Mouse (Mus musculus) induced T-regulatory cell, adult 2 months (primary cell): Measurements from ENCODE around the gene Chrdl1.

Source experiments
- DNase-seq: peaks from one replicate; pipeline ENCODE4 v3.0.0-alpha.2; 2012; ENCODE audit warnings: low read depth

Gene Chrdl1

GRCm38 (mm10) chrX:143393791-143394369 is at the start of gene Chrdl1:
Gene Chrdl1 (minus strand): TSS chrX:143394262.
- no peak for DNase-seq

DNA sequence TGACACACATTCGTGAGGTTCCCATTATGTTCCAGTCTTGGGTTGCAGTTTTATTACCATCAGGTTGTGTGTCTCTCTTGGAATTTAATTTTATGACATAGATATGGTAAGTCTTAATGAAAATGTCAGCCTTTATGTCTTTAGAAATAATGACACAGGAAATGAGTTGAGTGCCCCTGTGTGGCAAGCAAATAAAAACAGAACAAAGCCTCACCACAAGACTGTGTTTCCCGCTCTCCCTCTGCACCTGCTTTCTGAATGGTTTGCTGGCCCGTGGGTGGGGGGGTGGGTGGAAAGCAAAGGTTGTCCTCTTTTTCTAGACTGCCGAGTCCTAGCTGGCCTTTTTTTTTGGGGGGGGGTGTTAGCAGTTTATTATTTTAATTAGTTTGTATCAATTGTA is 48.6 kb upstream of the Chrdl1 start:
- DNase-seq, result no peak

- DNase-seq, result no peak
Measured at GRCm38 (mm10) chrX:143404601-143405000, 10.5 kb upstream of the Chrdl1 start.

- DNase-seq, result no peak
Measured at GRCm38 (mm10) chrX:143366256-143366959, 27.7 kb downstream of the Chrdl1 start.

DNA sequence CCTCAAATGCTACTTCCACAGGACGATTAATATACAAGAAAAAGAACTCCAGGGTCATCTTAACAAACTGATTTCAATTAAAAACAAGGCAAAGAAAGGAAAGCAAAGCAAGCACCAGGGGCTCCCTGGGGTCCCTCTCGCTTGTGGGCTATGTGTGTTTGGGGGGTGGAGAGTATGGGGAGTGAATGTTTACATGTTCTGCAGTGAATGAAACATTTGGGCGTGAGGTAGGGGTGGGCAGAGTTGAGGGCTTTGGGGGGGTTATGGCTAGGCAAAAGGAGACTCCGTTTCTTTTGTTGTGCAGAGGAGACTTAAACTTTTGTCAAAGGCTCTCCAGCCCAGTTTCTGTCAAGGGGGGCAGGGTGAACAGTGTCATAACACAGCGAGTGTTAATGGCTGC is 46.8 kb downstream of the Chrdl1 start:
- no peak for DNase-seq

DNA sequence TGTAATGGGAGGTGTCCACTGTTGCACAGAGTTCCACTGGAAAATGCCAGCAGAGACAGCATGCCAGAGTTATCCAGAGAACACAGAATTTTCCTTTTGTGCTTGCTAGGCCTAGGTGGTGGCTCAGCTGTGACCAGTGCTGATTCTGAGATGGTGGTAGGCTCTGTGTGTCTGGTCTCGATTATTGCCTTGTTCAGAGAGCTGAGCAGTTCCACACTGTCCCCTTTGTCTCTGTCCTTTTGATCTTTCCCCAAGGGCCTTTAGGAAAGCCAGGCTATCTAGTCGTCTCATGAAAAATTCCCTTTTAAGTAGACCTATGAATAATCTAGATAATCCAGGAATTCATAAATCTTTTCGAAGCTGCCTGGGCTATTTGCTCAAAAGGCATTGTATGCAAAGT is 47.3 kb downstream of the Chrdl1 start:
- no peak for DNase-seq

DNA sequence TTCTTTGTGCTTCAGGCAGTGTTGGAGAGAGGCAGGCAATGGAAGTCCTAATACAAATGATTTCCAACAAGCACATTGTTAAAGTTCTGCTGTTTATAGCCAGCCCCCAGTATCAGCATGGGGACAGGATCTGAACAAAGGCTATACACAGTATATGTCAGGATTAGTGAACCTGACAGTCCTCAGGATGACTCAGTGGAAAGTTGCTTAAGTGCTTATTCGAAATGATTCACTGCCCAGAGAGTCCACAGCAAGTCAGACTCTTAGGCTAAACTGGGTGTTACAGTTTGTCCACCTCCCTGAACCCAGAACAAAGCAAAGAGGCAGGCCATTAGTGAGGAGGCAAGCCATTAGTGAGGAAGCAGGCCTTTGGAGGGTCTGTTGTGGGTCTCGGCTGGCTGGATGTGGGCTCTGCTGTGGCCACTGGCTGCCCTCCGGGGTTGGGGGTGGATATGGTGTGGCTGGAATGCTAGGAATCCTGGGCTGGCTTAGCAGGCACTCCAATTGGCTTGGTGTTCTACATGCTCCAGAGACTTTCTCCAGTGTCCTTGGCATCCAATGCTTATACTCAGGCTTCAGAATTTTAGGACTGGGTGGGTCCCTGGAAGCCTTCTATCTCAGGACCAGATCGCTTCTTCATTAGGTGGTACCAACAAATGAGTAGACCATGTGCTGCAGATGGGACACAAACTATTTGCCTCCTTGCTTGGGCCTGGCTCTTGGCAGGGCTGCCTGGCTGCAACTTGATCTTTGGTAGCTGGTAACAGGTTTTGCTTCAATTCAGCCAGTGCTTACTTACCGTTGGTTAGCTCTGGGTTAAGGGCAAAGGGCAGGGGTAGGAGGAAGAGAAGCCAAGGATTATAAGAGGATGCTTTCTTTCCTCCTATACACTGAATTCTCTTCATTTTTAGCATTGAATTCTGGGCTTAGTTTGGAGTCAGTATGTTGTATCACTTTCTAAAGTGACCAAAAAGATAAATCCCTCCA is 49.3 kb downstream of the Chrdl1 start:
- DNase-seq, result no peak

DNA sequence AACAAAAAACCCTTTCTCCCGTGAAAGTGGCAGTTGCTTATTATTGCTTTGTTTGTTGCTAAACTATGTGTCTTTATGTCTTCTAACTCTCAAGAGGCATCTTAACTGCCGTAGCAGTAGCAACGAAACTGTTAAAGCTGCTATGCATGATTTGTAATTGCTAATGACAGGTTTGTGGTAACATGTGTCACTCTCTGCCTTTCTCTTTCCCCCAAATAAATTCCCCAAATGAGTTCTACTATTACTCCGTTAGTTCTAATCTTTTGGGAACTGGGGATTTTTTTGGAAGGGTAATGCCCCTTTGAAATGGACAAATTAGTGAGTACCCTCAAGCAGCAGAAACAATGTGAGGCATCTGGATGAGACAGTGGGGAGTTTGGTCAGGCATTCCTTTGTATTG is 55.9 kb downstream of the Chrdl1 start:
- no peak for DNase-seq

DNA sequence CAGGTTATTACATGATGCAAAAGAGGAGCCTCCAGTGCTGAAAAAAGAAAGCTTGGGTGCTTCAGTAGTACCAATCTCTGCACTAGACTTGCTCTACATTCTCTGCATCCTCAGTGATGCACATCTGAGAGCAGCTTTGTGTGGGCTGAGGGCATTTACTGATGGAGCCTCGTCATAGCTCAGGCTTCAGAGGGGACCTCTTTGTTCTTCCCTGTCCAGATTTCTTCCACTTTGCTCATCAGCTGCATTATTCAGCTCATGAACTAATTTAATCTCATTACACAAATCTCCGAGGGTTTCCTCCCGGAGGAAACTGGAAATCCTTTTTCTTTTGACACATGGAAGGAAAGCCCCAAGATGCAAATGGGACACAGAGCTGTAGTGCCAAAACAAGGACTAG is 56.5 kb downstream of the Chrdl1 start:
- DNase-seq, result no peak

- DNase-seq, result no peak
Measured at GRCm38 (mm10) chrX:143336661-143337060, 57.4 kb downstream of the Chrdl1 start.

GRCm38 (mm10) chrX:143335846-143336245 is 58.2 kb downstream of the Chrdl1 start:
- DNase-seq, result no peak

DNA sequence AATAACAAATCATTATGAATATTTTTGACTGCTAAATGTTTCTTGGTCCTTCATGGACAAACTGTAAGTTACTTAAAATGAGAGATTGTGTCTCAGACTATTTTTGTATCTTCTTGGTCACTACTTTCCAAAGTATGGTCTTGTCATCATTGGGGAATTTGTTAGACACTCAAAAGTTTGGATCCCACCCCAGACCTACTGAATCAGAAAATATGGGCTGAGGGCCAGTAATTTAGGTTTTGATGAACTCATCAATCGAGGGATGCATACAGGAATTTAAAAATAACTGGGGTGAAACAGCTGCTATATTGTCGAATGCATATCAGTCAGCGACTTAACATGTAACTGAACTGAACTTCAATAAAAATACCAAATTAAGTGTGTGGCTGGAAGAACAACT is 80.9 kb downstream of the Chrdl1 start:
- DNase-seq, result no peak

GRCm38 (mm10) chrX:143294726-143295125 is 99.3 kb downstream of the Chrdl1 start:
- DNase-seq, result no peak

DNA sequence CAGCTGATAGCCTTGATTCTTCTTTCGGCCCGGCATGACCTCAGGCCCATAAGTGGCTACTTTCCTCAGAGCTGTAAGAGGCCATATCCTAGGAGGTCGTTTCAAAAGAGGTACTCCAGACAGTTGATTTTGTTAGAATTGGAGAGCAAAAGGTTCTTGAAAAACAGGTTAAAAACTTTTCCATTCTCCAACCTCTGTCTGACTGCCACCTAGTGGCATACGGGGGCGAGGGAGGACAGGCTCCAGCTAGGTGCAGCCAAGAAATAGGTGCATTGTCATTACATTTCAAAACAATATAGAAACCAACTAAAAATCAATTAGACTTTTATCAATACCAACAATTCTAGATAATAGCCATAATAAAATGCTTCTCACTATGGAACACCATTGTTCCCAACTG is 118.9 kb downstream of the Chrdl1 start:
- no peak for DNase-seq

GRCm38 (mm10) chrX:143250709-143251108 is 143.4 kb downstream of the Chrdl1 start:
- no peak for DNase-seq
